Mouse (Mus musculus): ENCODE results near the gene Nfkb1.

Nfkb1 gene

DNA sequence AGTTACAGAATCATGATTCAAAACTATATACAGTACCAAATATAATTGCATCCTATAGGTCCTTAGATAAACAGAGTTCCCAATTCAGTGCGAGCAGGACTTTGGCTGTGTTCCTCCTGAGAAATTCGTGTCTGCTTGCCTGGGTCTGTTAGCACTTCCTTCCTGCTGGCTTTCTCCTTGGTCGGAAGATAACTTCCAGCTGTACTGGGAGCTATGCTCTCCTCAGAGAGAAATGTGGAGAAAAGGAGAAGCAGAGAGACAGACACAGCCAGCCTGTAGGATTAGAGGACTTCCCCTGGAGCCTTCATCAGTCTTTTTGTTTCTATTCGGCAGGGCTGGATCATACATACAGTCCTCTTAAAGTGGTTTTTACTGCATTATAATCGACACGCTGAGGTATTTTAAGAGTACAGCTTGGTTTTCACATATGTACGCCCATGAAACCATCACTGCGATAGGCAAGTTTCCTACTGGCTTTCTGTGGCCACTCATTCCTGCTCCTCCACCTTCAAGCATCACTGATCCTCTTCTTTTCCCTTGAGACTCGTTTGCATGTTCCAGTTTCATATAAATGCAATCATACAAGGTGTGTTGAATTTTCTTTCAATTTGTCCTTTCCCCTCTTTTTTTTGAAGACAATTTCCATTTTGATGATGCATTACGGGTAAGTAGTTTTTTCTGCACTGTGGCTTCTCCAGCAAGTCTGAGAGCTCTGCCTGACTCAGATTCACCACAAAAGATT, 8.3 kb upstream of the Nfkb1 start:
- DNase-seq = no peak

DNA sequence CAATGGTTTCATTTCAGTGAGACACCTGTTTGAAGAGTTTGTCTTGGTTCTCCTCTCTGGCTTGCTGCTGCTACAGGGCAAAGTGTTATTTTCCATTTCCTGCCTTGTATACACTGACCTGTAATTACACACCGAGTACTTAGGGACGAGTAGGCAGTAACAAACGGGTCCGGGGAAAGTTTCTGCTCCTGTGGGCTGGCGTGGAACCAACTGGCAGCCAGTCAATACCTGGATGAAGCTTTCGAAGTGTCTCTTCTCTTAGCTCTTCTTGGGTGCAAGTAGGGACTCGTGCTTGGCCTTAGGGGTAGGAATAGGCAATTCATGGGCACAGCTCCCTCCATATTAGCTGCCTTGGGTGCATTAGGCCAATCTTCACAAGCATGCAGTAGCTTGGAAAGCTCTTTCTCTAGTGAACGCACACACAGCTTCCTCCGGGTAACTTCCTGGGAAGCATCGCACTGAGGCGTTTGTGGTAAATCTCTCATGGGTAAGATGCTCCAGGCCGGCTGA, 7.2 kb upstream of the Nfkb1 start:
- DNase-seq = no peak

DNA sequence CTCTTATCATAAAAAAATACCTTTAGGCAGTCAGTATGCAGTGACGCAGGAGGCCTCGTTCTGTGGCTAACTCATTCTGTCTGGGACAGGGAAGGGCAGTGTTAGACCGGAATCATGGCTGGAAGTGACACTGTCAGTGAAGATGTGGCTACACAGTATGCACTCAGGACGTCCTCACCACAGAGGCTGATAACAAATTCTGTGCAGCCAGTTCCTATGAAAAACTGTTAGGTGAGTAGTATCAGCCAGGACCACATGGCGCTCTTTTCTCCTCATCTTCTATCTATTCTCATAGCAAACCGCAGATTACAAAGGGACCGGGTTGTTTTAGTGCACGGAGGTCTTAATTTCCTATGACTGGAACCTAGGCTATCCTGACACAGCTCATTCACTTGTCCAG, 4.9 kb upstream of the Nfkb1 start:
- DNase-seq = no peak

DNA sequence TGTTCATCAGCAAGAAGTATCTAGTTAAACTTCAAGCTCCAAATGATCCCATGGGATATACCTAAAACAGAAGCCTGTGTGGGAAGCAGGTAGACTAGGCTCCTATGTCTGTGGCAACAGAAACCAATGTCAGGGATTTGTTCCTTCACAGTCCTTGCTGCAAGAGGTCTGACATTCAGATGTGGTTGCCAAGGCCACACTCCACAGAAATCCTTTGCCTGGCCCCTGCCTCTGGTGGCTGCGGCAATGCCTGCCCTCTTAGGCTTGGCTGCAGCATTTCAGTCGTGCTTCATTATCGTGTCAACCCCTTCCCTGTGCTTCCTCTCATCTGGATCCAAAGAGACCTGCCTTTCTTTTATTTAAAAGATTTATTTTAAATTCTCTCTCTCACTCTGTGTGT, 1.7 kb upstream of the Nfkb1 start:
- DNase-seq = no peak

DNA sequence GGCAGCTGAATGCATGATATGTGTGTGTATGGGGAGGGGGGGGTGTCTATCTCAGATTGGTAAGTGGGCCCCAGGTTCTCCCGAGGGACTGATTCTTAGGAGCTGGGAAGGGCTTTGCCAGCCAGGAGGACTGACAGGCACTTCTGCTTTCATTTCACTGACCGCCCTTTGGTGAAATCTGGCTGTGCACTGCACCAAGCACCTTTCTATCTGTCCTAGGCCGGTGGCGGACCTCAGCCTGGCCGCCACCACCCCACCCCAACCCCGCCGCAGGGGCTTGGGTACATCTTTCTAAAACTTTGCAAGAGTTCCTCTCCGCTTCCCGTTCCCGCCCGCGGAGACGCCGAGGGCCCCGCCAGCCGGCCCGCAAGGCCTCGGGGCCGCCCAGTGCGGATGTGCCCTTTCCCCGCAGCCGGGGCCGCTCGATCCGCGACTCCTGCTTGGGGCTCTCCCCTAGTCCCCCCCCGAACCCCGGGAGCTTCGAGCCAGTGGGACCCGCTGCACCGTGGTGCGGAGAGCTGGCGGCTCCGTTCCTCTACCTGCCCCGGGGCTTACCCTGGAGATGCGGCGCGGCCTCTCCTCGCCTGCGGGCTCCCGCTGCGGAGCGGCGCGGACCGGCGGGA, 668 bp downstream of the Nfkb1 start:
- DNase-seq = peak; percentile 56

DNA sequence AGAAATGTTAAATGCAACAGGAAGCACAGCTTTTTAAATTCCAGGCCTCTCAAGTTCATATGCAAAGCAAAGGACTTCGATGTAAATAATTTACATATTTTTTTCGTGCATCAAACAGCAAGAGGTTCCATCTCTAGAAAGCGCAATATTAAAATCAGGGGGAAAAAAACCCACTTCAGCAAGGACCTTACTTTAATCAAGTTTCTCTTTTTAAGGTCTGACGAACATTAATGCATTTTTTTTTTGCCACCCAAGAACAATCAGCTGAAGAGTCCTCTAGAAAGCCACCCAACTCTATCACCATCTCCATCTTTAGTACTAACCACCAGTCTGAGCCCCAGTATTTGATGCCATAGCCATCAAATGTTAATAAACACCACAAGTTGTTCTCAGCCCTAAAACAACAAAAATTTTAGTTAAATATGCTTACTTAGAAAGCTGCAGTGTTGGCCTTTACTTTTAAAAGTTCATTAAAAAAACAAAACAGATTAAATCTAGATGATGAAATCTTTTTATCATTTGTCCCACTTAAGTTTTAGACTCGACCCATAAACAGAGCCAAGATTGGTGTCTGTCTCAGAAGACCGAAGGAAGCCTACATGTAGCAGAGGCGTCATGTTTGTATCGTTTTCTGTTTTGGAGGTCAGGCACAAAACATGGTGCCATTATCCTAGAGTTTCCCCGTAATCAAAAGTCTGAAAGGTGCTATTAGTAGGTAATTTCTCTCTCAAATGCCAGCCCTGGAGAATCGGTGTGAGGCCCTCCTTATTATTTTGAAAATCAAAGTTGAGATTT, 1.4 kb downstream of the Nfkb1 start:
- no peak for DNase-seq

DNA sequence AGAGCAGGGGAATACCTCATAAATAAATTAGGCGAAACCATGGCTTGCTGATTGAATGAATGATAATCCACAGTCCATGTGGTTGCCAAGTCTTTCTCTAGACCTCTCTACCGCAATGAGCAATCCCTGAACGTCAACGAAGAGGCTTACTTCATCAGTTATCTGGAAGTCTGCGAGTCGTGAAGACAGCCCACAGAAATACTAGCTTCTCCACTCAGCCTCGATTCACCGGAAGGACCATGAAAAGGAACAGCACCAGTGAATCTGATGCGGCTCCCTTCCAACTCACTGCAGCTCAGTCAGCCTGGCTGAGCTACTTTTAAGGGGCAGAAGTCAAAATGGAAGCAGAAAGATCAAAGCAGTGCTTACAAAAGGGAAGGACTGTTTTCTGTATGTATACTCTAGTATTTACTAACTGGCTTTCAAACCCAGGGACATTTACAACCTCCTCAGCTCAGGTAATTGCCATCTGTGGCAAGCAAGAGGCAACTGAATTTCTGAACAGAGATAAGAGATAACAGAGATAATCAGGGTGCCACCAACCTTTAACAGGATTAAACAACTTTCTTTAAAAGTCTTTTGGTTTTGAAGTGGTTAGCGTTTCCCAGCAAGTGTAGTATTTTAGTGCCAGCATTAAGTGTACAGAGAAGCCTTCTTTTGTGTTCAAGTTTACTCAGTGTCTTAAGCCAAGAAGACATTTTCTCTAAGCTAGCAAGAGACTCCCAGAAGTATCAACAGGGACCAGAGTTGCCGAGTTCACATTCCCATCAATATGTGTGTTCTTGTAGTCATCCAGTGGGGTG, 2.2 kb downstream of the Nfkb1 start:
- DNase-seq = no peak

DNA sequence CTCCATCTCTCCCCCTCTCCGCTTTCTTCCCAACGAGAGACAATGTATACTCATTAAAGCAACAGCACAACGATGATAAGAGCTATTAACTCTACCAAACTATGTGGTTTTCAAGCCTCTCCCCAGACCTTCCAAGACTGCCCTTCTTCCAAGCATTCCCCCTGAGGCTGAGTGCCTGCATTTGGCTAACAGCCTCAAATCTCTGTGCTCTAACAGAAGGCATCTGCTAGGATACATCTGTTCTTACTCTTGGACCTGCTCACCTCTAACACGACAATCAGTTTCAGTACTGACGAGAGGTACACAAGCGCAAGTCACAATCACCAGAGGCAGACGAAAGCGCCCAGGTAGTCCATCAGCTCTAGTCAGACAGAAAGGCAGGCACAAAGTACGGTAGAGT, 3.4 kb downstream of the Nfkb1 start:
- no peak for DNase-seq

DNA sequence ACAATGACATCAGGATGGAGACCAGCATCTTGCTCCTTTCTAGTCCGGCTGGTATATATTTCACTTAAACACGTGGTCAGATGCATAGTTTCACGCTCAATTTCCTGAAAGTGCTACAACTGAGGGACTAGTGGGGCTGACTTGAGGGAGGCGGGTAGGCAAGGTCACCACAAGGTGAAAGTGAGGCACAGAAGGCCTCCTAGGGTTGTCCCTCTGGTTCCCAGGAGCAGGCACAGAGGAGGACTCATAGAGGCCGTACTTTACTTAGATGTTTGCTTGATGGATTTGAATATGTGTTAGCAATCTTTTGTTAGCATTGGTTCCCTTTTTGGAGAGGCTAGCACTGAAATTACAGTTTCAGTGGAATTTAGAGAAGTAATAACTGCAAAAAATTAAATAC, 4.9 kb downstream of the Nfkb1 start:
- DNase-seq = no peak

DNA sequence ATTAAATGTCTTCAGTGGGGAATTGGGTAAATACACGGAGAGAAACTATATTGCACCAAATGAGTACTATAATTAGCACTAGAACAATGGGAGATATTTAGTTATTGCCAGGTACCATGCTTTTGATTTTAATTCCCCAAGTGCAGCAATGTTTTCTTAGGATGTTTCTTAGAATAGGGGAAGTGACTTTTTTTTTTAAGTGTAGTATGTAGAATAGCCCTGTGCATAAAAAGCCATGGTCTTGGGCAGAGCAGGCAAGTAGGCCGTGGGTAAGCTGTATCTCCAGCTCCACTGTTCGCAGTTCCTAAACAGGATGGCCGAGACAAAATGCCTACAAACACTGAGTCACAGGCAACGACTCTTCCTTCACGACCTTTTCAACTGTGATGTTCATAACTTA, 8.1 kb downstream of the Nfkb1 start:
- DNase-seq = no peak

DNA sequence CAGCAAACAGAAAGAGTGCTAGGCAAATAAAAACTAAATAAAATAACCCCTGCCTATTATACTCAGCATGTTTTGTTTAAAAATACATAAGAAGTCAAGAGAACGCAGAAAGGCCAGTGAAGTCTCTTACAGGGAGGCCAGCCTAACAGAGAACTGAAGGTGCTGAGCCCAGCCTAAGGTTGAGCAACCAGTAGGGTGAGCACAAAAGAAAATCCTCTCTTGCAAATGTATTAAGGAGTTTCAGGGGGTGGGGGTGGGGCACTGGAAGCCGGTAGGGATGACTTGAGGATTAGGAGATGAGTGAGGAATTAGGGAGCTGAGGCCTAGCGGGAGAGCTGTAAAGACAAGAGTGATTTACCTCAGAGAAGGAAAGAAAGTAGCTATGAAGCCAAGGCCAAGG, 9.1 kb downstream of the Nfkb1 start:
- DNase-seq = no peak

DNA sequence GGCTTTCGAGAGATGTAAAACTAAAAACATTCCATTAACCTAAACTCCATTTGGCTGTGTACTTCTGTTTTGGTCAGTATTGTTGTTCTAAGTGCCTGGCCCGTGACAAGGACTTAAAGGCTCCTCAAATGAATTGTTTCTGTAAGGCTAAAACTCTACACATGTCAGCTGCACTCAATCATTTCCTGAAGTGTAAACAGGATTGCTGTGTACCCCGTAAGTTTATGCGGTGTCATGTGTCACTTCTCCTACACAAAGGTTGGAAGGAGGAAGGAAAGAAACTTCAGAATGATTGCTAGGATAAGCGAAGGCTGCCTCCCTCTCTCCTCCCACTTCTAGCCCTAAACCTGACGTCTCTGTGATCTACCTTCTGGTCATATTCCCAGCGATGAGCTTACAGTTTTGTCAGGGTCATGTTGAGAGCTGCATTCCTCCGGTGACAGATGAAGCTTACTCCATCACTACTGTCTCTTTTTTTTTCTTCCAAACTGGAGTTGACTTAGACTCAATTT, 10.0 kb downstream of the Nfkb1 start:
- DNase-seq = no peak

DNA sequence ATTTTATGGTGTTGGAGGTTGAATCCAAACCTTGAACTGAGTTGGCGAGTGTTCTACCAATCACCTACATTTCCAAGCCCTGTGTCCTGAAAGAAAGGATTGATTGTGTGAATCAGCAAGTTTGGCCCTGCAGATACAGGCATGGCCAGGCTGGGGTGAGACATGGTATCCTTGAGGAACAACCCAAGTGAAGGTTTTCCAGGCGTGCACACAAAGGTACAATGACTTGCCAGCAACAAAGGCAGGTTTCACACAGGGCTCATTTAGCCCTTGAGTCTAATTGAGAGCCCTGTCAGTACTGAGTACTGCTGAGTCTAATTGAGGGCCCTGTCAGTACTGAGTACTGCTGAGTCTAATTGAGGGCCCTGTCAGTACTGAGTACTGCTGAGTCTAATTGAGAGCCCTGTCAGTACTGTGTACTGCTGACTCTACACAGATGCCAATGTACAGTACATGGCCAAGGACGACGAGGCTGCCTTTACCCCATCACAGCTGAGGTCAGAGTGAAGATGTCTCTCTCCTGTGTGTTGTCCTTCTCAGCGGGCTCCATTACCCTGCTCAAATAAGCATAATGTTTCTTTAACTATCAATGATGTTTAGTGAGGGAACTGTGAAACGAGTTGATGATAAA, 11.0 kb downstream of the Nfkb1 start:
- no peak for DNase-seq

DNA sequence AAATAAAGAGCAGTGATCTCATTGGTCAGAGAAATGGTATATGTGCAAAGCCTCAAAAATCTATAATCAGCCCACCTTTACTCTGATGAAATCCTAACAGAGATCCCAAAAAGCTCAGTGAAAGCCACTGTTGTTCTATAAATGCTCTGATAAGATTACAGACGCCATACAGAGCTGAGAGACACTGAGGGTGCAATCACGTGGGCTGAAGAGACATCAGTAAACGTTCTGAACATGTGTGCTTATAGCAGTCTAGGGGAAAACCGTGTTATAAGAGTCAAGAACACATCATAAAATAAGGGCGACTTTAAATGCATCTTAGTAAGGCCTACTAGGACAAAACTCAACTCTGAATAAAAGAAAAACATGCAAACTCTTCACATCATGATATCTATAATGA, 14.3 kb downstream of the Nfkb1 start:
- no peak for DNase-seq

DNA sequence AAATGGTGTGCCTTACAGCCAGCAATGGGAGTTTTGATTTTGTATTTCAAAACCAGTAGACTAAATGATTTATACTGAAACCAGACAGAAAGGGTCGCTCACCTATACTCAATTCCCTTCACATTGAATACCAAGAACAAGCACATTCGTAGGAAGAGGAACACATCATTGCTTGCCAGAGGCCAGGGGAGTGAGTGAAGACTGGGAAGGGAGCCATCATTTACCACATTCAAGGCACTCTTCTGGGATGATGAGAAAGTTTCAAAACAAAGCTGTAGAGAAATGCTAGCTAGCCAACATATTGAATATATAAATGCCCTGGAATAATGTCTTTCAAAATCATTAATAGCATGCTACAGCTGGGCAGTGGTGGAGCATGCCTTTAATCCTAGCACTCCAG, 15.0 kb downstream of the Nfkb1 start:
- no peak for DNase-seq

DNA sequence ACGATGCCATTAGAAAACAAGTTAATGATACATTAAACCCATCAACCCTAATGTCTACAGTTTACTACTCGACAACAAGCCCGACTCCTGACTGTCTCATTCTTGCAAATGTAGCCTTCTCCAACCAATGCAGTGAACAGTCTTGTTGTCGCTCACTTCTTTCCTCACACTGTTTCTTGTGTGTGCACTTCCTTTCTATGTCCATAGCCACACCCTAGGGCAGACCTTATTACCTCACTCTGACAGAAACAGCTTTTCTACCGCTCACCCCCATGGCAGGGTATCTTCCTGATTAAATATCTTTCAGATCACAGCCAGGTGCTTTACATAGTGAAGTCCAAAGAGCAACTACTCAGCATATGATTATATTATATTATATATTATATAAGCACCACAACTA, 15.9 kb downstream of the Nfkb1 start:
- no peak for DNase-seq

DNA sequence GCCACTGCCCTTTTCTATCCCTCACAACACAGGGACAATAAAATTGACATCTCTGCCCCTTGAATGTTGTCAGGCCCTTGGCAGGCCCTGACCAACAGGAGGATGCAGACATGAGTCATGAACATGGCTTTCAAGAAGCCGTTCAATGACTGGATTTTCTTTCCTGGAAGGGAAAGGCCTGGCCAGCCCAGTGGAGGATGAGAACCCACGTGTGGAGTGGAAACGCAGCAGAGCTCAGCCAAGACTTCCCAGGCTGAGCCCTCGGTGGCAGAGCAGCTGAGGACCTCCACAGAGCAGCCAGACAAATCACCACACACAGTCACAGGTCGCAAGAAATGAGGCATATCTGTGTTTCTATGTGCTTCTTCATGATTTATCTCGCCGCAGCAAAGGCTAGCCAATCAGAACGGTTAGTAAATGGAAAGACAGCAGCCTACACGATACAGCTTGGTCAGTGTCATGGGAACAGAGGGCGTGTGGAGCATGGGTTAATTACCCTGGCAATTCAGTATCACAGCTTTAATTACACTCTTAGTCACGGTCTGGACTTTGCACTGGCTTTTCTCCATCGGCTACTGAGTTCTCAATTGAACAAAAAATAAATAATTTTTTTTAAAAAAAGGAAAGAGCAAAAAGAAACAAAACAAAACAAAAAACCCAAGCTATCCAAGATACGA, 16.5 kb downstream of the Nfkb1 start:
- no peak for DNase-seq

DNA sequence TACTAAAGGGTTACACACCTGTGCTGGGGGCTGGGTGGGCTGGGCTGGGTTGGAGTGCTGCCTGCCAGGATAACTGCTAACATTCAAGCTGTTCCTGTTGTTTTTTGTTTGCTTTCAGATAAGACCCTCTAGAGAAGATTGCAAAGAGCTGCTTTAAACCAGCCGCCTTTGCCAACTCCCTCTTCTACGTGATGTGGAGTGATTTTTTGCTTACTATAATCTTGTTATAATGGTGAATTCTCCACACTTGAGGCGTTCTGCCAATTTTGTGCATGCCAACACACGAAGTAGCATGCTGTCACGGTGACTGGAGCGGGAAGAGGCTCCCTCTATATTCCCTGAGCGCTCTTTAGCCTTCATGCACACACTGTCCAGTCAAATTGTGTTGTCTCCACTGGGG, 17.7 kb downstream of the Nfkb1 start:
- no peak for DNase-seq

DNA sequence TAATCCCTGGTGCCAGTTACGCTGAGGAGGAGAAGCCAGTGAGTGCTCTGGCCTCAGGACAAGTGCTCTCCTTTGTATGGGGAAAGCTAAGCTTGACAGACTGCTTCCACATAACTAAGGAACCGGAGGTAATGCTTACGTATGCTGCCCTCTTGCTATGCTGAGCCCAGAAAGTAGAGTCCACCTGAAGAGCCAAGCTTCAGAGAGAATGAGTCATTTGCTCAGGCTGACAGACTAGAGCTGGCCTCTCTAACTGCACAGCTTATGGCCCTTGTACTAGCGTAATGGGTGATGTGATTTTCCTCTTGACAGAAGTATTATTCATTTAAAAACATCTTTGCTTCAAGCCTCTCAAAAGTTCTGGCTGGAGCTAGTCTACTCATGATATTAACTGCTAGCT, 18.3 kb downstream of the Nfkb1 start:
- DNase-seq = no peak

DNA sequence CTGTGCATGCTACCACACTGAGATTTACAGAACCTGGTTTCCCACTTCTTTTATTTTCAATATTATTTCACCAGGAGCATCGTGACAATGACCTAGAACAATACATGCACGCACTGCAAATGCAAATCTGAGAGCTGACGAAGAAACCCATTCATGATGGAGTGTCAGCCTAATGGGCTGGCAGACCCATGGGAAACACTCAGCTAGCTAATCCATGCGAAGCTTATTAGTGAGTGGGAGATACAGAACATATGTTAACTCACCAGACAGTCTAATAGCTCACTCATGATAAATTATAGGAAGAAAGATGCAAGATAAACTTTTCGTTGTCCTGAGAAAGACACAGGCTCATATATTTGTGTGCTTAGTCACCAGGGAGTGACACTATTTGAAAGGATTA, 19.2 kb downstream of the Nfkb1 start:
- no peak for DNase-seq

DNA sequence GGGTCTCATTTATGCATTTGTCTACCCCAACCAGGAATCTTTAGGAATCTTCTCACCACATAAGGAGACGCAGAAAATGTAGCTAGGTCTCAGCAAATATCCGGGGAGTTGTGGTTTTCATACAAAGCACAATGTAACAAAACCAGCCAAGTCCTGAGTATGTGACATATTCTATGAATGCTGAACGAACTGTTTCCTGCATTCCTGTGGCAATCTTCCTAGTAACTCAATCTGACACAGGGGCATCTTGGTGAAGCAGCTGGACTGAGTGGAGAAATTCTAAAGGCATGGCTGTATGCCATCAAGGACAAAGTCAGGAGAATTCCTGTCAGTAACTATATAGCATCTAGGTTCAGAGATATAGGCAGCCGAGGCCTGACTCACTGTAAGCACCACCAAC, 20.5 kb downstream of the Nfkb1 start:
- no peak for DNase-seq

DNA sequence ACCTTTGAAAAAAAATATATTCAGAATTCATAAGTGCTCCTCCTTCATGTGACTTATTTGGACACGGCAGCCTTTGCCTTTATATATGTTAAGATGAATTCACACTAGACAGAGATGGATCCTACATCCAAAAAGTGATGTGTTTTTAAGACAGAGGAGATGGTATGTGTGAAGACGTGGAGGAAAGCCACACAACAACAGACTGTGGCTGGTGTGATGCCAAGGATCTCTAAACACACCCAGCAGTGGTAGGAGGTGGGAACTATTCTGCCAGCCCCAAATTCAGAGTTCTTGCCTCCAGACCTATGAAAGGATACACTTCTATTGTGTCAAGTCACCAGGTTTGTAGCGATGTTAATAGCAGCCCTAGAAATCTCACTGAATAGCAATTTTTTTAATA, 24.3 kb downstream of the Nfkb1 start:
- no peak for DNase-seq
